Mouse (Mus musculus) heart, postnatal 10 days (tissue): ENCODE results near the gene Ssbp4. TPM values are rescaled to one million over a fixed set of nuclear protein-coding genes. Genes with fewer than 3 reads are reported as not detected.

Source experiments
- DNase-seq, 2 experiments: peaks; one replicate each; pipeline ENCODE4 v3.0.0; 2021
- intact Hi-C: fragments of 180-260 bp; cut with DNase I; formaldehyde crosslinking; loops from one replicate; pipeline ENCODE4 v1.15.1; 2025
- total RNA-seq, 2 experiments: library from RNA; stranded (reverse); gene quantifications; 2 replicates each; pipeline ENCODE4 v1.2.3; 2021

Ssbp4 gene
- total RNA-seq, 2 experiments from 2014 or later: 54.7 to 55.6 TPM

DNA sequence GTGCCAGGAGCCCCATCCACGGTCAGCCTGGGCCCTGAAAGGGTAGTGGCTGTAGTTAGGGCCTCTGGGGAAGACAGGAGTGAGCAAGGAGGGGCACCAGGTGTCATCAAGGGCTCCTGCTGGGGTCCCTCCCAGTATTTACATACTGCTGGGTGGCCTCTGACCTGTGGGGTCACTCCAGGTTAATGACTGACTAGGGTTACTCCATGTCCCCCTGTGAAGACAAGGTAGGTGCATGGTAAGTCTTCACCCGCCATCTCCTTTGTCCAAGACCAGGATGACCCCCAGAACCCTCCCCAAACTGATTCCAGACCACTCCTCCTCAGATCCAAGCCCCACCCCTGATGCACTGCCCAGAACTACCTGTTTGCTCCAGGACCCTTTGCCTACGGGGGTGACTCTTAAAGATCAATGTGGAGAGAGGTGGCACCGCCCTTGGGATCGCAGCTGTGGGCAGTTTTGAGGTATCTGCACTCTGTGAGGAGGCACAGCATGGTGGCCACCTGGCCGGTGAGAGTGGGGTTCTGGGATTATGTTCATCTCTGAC is 23.7 kb upstream of the Ssbp4 start, which contains the start of gene Gdf15:
Gene Gdf15, minus strand, starts transcription at position 111 of the 547 bp plus-strand sequence.
- intact Hi-C loops: no loop called here
- no peak for DNase-seq

DNA sequence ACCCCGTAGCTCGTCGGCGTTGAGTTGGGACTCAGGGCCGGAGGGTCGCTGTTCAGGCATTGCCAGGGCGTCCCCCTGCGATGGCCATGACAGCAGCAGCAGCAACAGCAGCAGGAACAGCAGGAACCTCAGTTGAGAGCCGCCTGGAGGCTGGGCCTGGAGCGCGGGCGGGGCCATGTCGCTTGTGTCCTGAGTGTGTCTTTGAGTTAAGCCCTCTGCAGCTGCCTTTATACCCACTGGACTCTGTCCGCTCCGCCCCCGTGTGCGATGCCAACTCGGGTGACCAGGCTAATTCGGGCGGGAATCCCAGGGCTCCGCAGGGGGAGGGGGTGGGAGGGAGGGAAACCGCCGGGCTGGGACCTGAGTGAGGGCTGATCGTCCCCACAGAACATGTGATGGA is 22.8 kb upstream of the Ssbp4 start:
- intact Hi-C loops: no loop called here
- DNase-seq: peak; percentile 65 to 67

DNA sequence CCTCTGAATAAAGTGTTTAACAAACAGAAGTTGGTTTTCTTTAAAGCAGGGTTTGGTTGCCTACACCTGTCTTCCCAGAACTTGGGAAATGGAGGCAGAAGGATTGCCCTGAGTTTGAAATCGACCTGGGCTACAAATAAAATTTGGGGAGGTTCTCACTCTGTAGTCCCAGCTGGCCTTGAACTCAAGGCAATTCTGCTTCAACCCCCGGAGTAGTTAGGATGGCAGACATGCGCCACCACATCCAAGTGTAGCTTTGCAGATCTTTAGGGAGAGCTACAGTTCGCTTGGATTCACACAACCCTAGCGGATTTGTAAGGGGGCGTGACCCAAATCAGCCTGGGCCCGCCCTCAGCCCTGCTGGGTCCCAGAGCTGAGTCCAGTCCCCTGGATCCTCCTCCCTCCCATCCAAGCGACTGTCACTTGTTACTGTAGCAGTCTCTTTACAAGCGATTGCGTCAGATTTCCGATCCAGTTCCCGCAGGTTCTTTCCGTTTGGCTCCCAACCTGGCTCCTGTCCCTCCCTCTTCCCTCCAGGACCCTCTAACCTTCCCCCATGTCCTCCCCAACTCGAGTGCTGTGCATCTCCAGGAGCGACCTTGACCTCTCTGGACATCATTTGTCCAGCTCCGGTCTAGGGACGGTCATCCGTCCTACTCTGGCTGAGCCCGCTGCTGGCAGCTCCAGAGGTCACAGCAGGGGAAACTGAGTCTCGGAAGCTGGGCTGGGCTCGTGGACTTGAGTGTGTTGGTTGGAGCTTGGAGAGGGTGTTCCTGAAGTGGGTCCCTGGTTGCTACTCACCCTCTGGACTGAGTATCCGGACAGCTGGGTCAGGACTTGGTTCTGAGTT is 22.1 kb upstream of the Ssbp4 start:
- intact Hi-C loops: no loop called here
- DNase-seq: peak; percentile 75 to 77

DNA sequence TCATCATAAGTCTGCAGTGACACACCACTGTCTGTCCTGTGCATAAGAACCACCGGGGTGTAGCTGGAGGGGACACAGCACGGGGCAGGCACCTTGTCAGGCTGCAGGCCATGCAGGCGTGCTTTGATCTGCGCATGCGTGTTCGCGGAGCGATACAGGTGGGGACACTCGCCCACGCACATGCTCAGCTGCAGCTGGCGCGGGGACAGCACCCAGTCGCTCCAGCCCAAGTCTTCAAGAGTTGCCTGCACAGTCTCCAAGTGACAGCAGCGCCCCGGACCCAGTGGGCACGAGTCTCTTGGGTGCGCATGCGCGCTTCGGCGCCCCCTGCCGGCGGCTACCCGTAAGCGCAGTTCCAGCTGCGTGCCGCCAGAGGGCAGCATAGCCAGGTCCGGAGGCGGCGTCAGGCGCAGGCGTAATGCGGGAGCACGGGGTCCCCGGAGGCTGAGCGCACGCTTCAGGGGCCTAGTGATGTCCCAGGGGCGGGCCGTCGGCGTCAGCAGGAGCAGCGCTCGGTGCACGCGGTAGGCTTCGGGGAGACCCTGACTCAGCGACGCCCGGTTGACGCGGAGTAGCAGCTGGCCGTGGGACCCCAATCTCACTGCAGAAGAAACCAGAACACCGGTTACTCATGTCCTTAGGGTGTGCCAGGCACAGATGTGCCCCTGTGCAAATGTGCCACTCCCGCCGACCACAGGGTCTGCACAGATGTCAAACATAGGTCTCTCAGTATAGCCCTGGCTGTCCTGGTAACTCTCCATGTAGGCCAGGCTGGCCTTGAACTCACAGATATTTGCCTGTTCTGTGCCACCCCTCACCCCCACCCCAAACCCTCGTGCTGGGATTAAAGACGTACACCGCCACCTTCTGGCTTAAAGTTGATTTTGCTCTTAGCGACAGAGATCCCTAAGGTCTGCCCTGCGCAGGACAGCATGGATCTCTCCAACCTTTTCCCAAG is 21.2 kb upstream of the Ssbp4 start:
- intact Hi-C loops: loop anchor here (1.0 kb wide), 1 partner anchor 23 kb away; no protein-coding TSS in a partner anchor

DNA sequence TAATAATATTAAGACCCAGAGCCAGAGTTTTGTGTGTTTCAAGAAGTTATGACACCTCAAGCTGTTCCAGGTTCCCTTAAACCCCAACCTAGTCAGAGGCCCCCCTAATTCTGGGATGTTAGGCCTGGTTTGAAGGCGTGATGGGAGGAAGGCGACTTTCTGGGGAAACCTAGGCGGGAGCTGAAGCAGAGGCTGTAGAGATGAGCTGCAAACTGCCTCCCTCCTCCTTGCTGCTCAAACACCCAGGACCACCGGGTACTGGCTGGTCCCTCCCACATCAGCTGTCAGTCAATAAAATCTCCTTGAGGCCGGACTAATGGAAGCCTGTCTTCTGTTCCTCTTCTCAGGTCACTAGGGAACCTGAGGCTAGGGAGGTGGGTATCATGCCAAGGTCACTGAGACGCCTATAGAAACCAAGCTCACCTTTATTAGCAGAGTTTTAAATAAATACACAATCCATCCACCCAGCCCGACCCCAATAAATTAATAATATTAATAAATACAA is 20.4 kb upstream of the Ssbp4 start:
- DNase-seq: no peak
- intact Hi-C loops: loop anchor here (1.0 kb wide), 1 partner anchor 24 kb away; no protein-coding TSS in a partner anchor

More for the DNA sequence above, 21.2 kb upstream of the Ssbp4 start:
- peak; percentile 92 to 93 for DNase-seq

DNA sequence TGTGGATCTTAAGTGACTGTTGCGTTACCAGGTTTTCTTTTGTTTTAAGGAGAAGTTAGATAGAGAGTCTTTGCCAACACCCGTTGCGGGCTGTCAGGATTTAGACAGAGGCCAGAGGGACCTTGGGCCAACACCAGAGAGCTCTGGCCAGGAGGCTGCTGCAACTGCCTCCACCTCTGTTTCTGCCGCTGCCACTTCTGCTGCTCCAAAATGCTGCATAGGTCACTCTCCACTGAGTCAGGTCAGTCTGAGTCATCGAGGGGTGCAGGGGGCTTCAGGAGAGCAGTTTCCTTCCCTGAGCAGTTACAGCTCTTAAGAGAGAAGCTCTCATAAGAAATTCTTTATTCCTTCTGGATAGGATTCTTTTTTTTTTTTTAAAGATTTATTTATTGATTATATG is 18.4 kb upstream of the Ssbp4 start:
- intact Hi-C loops: no loop called here
- no peak for DNase-seq

DNA sequence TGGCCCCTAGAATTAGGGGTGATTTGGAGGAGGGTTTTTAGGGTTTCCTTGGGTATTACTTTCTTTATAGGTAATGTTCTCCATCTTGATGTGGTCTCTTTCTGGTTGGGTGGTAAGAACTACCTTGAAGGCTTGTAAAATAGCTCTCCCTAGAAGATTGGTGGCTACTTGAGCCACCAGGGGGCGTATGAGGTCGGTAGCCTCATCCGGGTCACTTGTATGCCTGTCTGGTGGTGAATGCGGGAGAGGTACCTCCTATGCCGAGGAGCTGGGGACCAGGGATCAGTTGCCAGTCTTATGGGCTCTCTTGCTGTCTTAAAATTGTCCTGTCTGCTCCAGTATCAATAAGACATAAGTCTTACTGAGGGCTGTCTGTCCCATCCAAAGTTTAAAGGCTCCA is 16.4 kb upstream of the Ssbp4 start:
- peak; percentile 43 to 75 for DNase-seq
- intact Hi-C loops: no loop called here

DNA sequence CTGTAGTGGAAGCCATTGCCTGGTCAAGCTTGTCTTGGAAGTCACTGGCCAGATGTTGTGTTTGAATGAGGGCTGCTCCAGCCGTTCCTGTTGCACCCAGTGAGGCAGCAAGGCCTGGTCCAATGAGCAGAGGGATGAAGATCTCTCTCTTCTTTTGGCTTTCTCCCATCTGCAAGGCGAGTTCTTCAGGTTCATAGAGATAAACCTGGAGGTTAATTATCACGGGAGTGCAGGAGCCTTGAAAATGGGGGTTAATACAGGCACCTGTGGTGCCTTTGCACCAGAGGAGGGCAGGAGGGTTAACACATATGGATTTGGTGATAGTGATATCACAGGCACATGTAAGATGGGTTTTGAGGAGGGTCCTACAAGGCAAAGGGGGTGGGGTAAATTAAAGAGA is 13.5 kb upstream of the Ssbp4 start:
- intact Hi-C loops: no loop called here
- no peak for DNase-seq

DNA sequence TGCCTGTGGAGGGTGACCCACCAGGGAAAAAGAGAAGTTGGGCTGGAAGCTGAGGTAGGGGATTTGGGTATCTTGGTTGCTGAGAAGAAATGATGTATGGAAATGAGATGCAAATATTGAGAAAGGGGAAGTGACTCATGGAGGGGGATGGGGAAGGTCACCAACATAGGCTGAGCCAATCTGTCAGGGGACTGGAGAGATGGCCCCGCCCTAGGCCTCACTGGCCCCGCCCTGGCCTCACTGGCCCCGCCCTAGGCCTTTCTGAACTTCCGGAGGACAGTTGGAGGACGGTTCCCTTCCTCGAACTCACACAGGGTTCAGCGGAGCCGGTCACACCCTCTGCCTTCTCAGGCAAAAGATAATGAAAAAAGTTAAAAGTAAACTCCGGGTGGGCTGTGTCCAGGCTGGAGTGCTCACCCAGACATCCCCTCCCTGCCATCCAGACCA is 10.2 kb upstream of the Ssbp4 start:
- peak in 1 of 2 experiments; percentile 60 for DNase-seq
- intact Hi-C loops: no loop called here

DNA sequence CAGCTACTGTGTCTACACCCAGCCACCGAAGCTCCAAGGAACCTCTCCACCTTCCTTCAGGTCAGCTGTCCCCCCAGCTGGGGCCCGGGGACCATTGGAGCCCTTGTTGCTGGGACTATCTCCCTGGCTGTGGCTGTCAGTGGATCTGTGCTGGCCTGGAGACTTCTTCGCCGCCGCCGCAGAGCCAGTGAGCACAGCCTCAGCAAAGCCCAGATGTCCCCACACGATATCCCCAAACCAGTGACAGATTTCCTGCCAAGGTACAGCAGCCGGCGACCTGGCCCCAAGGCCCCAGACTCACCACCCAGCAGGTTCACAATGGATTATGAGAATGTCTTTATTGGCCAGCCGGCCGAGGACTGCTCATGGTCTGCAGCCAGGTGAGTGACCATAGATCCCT is 9.3 kb upstream of the Ssbp4 start:
- no peak for DNase-seq
- intact Hi-C loops: no loop called here

DNA sequence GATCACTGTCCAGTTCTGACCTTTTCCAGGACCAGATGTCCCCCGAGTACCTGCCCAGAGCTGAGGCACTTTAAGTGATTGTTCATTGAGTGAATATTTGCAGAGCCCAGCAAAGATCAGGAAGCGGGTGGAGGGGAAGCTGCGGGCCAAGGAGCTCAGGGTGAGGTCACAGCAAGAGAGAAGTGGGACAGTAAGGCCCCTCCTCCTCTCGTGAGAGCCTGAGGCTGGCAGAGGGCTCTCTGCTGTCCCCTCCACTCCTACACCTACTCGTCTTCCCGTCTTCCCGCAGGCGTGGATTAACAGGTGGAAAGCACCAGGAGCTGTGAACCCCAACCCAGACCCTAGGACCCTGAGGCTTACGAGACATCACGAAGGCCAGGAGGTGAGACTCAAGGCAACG is 8.0 kb upstream of the Ssbp4 start:
- intact Hi-C loops: no loop called here
- no peak for DNase-seq

DNA sequence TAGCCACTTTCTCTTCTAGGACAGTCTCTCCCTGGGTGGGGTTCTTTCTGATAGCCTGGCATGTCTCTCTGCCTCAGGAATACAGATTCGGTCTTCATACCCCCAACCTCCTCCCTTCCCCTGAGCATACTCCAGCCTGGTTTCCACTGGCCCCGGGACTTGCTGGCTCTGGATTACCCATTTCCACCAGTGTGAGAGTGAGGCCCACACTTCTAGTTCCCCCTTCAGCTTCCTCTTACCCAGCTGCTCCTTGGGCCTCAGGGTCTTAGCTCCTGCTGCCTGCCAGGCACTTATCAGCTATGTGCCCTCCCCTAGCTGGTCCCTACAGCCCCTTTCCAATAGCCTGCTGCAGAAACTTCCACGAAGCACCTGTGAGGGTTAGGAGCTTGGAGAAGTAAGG is 7.2 kb upstream of the Ssbp4 start, which contains the start of gene Lrrc25:
Gene Lrrc25, plus strand, starts transcription at position 262 of the 400 bp plus-strand sequence.
- no peak for DNase-seq
- intact Hi-C loops: no loop called here

DNA sequence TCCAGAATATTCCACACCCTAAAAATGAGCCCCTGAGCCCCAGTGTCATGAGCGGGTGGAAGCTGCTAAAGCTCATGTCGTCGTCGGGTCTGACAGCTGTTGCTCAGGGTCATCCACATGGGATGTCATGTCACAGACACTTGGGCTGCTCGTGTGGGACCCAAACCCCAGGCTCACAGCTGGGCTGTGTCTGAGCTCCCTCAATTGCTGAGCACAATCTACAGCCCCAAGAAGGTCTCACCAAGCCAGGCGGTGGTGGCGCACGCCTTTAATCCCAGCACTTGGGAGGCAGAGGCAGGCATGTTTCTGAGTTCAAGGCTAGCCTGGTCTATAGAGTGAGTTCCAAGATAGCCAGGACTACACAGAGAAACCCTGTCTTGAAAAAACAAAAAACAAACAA is 6.6 kb upstream of the Ssbp4 start:
- intact Hi-C loops: no loop called here
- DNase-seq: no peak

DNA sequence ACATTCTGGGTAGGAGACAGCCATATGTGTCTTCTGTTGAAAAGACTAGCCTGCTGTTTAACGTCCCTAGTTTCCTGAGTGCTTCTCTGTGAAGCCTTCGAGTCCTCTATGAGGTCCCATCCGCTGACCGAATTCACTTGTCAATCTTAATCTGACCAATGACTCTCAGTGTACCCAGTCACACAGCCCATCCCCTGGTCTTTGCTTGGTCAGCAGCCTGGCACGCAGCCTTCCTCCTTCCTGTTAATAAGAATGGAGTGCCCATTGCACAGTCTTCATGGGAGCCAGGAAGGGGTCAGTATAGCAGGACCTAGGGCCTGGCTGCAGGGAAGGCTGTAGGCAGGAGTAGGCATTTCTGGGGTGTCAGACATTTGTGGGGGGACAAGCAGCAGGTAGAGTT is 5.8 kb upstream of the Ssbp4 start:
- intact Hi-C loops: loop anchor here (5.0 kb wide), 2 partner anchors 38 to 88 kb away; partner anchors contain the start of gene Iqcn
- DNase-seq: no peak

DNA sequence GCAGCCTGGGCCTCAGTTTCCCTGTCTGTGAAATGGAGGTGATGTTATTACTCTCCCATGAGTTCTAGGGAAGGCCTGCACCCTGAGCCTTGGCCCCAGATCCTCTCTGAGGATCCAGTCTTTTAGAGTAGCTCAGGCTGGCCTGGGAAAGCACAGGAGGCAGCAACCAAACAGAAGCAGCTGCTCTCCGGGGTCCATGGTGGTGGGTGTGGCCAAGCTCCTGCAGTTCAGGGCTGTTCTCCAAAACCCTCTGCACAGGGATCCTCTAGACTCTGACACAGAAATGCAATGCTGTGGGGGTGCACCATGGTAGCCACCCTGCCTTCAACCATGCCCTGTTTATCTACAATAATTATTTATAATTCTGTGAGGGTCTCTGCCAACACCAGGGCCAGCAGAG is 5.1 kb upstream of the Ssbp4 start:
- DNase-seq: no peak
- intact Hi-C loops: loop anchor here (5.0 kb wide), 2 partner anchors 39 to 89 kb away; partner anchors contain the start of gene Iqcn

DNA sequence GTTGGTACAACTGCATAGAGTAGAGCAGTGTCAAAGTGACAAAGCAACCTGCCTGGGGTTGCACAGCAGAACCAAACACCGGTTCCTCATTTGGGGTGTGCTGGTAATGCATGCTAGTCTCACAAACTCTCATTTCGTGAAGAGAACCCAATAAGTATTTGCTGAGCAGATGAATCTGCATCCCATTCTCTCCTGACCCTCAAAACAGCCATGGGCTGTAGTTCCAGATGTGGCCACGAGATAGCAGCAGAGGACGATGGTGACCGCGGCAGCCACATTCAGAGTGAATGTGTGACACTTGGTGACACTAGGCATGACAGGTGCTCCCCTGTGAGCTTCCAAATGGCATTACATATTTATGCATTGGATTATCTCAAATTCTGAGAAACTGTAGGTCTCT is 3.2 kb upstream of the Ssbp4 start:
- DNase-seq: peak; percentile 94 to 96
- intact Hi-C loops: loop anchor here (1.0 to 5.0 kb wide), 3 partner anchors 12 to 90 kb away; partner anchors contain the start of gene Iqcn

DNA sequence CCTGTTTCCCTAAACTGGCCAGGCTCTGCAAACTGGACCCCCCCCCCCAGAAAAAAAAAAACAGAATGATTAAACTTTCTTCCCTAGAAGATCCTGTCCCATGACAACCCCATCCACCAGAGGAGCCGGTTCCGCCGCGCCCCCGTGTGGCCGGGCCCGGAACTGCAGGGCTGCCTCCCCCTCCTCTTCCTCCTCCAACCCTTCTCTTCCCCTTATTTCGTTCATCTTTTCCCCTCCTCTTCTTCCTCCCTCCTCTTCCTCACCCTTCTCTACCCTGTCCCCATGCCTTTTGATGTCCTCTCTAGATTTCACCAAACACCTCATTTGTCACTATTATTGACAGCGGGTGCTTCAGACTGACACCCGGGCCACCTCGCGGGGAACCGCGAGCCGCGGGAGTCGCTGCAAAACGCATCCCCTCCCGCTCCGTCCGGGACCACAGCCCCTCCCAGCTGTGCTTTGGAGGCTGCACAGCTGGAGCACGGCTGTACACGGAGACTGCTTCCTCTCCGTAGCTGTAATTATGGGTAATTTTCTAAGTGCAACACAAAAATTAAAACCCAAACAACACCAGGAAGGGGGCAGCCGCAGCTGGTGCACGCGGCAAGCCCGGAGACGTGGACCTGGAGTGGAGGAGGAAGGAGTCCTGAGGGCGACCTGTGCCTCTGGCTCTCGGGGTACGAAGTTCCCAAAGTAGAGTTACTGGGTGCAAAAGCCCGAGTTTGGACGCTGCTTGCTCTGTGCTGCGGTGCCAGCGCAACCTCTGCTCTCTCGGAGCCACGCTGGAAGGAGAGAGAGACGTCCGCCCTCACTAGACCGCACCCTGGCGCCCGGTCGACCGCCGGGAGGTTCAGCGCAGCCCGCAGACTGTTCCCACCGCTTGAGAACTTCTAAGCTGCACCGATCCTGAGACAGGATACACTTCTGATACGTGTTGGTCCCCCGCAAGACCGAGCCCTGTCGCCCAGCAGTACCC is 2.4 kb upstream of the Ssbp4 start:
- intact Hi-C loops: loop anchor here (5.0 kb wide), 2 partner anchors 41 to 91 kb away; partner anchors contain the start of gene Iqcn

DNA sequence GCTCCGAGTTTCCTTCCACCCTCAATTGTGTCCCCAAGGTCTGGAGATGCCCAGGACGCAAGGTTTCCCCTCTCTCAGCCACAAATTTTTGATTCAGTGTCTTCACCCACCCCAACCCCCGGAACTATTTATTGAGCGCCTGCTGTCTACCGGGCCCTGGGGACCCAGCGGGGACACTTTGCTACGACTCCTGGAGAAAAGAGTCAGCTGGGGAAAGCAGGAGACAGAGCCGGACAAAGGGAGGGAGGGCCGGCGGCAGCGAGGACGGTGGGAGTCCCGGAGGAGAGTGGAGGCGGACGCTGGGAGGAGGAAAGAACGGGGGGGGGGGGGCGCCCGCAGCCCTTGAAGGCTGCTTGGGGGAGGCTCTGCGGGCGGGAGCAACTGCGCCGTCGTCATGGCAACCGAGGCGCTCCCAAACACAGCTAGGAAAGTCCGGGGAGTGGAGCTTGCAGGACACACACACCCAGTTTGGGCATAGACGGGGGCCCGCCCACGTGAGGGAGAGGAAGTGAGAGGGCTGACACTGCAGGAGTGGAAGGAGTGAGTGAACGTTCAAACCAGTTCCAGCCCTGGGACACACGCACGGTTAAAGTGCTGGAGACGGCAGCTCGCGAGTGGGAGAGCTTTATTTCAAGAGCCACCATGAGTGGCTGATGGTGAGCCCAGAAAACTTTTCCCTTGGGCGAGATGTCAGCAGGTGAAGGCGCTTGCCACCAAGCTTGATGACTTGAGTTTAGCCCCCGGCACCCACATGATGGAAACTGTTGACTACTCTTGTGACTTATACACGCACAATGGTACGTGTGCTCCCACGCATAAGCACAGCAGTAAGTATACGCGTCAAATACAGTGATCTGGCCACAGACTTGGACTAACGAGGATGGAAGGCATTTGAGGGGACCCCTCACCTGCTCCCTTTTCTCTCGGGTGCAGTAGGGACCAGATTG is 1.4 kb upstream of the Ssbp4 start:
- peak; percentile 92 for DNase-seq

More for the DNA sequence above, 2.4 kb upstream of the Ssbp4 start:
- peak; percentile 90 to 92 for DNase-seq

More for the DNA sequence above, 1.4 kb upstream of the Ssbp4 start:
- intact Hi-C loops: loop anchor here (5.0 kb wide), 2 partner anchors 42 to 92 kb away; partner anchors contain the start of gene Iqcn
